Mouse (Mus musculus) adipocyte (in vitro differentiated cells): ENCODE results near the gene Prom1.
"Not testable (repeated sequence)": the region's sequence is repeated elsewhere in the genome, so short reads cannot be mapped to it uniquely, and the experiment has no call there.

Experiments
- DNase-seq: peaks from one replicate; pipeline ENCODE4 v3.0.0-alpha.2; 2016; ENCODE audit warnings: low spot score

Gene Prom1

DNA sequence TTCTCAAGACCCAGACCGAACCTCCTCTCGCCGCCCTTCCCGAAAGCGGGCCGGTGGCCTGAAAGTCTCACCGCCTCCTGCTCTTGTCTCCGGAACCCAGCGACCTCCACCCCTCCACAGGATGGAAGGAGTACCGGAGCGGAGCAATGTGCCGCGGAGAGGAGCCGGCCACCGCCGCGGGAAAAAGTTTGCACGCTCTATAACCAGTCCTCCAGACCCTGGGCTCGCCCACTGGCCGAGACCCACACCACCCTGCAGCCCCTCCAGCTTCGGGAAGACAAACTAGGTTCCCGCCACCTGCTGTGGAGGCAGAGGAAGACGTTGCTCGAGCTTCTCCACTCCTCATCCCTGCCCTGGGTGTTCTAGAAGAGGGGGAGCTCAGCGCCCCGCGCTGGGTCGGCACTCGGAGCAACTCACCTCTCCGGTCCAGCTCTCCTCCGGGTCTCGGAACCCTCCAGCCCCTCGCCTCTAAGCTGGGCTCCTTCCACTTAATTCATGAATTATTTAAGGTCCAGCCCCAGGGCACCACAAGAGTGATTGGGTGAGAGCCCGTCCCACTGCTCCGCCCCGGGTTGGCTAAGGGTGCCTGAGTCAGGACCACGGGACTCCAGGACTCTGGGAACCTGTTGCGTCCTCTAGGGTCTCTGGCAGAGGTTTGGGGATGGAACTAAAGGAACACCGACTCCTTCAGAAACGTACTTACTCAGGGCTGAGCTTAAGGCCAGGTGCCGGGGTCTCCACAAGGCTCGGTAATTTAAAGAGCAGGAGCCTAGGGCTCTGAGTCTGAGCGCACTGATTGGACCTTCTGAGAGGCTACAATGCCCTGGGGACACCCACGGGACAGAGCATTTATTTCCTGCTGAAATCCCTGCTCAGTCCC is at the start of gene Prom1:
TSS of gene Prom1 (minus strand) at position 802 of the 880 bp plus-strand sequence.
- DNase-seq, result no peak

DNA sequence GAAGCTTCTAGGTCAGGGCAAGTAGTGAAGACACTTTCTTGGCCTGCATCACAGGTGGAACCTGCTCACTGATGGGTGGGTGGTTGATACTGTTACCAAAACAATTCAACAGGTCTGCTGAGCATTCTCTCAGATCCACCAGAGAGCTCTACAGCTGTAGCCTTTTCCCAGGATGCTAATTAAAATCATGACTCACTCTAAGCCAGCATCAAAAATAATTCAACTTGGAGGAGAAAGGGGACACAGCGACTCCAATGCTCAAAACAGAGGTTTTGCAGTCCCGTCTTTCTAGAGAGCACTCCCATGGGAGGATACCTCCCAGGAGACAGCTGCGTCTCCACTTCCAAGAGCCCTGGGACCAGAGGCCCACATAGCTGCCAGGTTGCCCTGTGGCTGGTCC is 45.9 kb upstream of the Prom1 start:
- no peak for DNase-seq

DNA sequence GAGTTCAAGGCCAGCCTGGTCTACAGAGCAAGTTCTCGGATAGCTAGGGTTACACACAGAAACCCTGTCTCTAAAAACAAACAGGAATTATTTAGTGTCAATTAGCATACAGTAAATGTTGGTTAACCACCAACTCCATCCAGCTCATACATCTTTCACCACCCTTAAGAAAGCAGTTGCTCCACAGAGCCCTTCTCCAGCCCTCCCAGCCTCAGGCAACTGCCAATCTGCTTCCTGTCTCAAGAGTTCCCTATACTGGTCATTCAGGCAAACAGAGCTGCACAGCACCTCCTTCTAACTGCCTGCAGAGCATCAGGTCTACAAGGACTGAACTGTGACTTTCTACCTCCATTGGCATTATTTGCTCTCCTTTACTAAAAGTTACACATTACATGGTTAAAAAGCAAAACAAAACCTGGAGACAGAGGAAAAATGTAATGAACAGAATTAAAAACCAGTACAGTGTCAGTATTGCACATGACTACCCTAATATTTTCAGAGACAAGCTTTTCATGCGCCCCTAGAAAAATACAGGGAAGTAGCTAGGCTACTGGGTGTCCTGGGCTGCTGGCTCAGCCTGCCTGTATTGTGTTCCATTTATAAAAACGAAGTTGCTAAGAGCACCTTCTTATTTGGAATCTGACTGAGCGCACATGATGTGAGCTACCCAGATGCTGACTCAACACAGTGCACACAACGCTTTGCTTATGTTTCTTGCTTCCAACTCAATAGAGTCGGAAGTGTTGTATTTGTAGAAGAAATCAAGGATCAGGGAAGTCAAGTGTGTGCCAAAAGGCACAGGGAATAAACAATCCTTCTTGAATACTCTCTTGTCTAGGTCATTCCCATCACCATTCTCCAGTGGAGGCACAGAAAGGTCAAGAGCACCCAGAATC is 44.9 kb upstream of the Prom1 start:
- DNase-seq, result no peak

DNA sequence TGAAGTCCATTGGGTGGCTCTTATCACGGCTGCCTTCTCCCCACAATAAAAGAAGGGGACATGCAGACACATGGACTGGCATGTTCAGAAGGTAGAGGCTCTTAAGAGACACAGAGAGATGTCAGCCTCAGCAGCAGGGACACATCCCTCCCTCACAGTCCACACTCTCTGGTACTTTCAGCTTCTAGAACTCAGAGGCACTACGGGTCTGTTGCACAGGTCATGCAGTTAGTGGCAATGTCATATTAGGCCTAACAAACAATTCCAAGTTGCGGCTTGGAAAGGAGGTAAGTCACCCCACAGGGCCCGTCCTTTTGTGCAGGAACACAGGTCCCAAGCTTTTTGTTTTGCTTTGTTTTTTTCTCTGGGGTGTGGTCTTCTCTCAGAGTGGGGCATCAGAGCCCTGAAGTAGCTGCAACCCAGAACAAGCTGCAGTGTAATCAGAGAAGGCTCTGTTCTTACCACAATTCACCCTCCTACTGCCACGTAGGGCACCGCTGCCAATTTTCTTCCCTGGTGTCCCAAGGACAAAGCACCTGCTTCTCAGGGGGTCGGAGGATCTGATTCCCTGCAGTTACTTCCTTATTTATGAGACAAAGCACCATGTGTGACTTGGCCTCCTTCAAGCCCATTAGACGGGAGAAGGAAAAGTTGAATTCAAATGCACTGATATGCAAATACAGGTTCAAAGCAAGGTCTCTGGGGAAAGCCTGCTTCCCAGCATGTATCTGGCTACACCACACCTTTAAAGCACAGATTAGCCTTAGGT is 41.8 kb upstream of the Prom1 start:
- no peak for DNase-seq

DNA sequence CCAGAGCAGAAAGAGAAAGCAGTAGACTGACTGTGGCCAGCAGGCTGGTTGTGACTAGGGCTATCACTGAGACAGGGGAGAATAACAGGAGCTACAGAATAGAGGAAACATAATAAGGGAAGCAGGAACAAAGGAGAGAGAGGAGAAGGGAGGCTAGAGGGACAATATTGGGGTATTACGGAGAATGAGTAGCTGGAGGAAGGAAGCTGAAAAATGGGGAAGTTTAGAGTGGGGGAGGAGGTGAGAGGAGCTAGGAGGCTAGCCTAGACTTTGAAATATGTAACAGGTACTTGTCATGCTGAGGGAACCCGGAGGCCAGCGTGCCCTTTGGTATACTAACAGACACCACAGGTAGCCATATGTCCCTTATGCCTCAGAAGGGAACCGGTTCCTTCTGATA is 25.7 kb upstream of the Prom1 start:
- DNase-seq, result no peak

DNA sequence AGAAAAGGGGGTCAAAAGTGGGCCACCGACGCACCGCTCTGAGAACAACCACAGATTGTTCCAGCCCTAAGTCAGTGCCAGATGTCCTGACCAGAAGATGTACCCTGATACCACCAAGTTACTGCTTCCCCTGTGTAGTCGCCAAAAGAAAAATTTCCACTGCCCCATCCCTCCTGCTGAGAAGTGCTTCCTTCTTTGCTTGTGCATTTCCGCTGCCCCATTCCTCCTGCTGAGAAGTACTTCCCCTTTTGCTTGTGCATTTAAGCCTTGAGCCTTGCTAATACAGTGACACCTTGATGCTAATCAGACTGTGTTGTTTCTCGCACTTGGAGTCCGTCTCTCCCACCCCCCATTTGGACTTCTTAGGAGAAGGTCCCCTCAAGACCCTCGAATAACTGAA is 24.7 kb upstream of the Prom1 start:
- not testable (repeated sequence) for DNase-seq

DNA sequence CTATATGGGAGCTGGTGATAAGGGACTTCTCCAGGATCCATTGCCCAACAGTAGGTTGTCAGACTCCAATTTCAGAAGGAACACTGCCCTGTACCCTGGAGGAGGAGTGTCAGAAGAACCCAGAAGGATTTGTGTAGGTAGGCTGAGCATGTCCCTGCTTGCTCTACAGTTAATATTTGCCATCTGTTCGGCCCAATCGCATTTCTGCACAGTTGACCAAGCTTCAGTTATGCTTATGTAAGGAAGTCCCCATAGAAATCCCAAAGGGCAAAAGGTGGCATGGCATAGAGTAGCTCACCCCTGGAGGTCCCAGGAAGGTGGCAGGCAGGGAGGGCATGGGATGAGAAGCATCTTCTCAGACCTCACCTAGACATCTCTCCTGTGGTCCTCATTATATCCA is 19.6 kb upstream of the Prom1 start:
- DNase-seq, result no peak

DNA sequence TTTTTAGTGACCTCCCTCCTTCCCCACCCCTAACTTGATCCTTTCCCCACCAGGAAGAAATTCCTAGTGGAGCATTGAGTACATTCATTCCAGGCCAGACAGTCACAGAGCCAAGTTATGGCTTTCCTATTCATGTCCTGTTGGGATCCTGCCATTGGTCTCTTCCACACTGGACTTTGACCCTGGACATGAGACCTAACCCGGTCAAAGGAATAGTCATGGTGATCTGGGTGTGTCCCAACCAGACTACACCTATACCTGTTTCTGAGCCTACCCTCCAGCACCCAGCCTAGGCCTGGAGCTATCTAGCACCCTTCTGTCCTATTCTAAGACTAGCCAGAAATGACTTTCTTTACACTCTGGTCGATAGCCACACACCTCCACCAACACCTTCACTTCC is 11.3 kb upstream of the Prom1 start:
- DNase-seq, result no peak

DNA sequence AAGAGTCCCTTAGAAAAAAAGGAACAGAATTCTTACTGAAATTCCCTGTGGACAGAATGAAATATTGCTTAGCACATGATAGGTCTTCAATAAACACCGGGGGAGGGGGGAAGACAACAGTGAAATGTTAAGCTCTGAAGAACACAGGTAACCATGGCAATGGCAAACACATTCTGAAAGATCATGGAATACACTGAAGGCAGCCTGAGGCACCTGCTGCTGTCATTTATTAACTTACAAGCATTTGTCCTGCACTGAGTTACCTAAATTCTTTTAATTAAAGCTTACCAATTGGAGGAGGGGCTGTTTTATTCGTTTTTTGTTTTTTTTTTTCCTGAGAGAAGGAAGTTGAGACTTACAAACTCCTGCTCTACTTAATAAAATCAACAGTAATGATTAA is 7.3 kb upstream of the Prom1 start:
- no peak for DNase-seq

DNA sequence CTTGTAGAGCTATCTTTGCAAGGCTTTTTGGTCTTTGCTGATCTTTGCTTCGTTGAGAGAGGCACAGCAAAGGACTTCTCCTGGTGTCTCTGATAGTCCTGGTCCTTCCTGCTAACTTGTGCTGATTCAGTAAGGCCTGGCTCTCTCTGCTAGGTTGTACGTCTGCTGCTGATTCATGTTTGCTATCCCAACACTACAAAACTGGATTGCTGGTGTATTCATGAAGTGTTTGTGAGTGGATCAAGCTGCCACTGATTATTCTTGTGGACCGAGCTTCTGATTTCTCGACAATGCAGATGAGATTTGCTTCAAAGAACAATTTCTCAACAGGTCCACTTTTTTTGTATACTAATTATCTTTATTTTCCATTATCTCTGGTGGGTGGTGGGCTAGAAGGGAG is 6.3 kb upstream of the Prom1 start:
- DNase-seq, result no peak

DNA sequence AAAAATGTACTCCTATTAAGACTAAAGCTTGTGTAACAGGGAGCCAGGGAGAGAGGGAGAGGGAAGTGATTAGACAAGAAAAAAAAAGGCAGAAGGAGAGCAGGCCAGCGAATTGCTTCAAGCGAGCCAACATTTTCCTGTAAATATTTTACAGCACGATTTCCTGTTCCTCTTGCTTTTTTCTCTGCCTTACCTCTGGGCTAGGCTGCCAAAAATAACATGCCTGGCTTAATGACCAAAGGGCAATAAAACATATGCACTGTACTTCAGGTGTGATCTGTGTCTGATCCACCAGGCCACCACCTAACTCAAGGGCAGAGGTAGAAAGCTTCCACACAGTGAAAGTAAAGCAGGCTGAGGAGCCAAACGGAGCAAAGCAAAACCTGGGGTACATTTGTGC is 3.4 kb upstream of the Prom1 start:
- no peak for DNase-seq

DNA sequence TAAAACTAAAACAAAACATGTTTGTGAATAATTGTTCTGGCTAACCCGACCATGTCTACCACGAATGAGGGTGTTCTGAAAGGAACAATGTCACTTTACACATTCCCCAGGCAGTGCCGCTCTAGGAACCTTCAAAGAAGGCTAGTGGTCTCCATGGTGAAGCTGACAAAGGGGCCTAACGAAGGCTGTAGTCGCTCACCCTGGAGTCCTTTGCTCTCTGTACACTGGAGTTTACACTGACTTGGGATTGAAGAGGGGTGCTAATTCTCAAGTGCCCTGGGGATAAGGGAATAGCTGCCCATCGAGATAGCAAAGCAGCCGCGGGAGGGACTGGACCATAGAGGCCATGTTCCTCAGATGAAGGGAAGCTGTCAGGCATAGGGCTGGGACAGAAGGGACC is 2.9 kb upstream of the Prom1 start:
- no peak for DNase-seq

DNA sequence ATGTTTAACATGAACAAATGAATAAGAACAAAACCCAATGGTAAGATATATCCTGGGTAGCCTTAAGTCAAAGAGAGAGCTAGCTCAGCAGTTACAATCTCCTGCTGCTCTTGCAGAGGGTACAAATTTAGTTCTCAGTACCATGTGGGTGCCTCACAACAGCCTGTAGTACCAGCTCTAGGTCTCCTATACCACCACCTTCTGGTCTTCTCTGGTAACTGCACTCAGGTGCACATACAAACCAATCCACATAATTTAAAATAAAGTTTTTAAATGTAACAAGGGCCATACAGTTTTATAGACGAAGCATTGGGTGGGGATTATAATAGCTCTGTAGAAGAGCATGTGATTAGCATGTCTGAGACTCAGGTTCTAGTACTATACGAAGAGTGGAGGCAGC is 2.3 kb upstream of the Prom1 start:
- DNase-seq, result no peak

DNA sequence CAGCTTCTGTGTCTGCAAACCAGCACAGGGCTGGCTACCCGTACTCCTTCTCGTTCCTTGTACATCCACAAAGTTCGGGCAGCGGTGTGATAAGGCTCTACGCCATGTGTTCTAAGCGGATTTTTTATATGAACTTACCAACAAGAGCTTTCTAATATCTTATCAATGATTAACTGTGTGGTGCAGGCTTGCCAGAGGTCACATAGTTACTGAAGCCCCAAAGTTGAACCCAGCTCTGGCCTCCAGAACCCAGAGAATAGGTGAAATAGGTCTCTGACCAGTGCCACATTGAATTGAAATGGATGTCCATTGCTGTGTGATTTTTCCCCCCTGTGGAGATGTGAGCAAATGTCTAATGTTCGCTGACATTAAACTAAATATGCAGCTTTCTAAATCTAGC is 1.3 kb upstream of the Prom1 start:
- DNase-seq, result no peak

DNA sequence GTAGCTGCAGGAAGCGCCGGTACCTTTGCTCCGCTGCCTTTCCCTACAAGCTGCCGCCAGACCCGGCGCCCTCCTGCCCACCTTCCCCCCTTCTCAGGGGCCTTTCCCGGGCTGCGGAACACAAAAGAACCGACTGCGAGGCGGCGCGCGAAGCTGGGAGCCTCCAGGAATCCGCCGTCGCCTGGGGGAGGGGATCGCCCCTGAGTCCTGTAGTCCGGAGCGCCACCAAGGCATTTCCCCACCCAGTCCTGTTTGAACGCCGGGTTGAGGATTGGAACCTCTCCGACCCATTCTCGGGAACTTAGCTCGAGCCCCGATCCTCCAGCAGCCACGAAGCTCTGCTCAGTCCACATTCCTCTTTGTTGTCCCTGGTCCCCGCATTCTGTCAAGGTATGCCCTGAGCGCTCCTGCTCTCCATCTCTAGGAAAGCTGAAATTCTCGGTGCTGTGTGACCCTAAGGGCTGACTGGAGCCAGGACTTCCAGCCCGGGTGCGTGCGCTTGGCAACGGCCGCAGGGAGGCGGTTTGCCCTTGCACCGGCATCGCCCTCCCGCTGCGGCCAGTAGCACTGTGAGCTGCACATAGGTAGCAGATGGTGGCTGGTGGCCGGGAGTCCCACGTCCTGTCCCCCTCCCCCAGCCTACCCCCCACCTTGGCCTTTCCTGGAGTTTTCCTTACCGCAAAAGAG is 1.1 kb downstream of the Prom1 start:
- DNase-seq, result no peak

DNA sequence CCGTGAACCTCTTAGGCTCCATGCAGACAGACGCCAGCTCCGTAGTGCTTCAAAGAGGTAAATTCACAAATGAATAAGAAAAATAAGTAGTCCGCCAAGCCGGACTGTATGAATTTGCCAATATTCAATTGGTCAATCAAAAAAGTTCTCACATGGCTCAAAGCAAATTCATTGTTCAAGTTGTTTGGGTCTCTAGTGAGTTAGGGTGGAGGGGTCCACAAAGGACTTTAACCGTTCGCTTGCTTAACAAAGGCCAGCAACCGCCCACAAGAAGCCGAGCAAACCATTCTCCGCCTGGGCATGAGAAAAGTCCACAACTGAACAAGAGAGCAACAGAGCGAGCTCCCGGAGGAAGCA is 1.7 kb downstream of the Prom1 start:
- DNase-seq, result no peak

DNA sequence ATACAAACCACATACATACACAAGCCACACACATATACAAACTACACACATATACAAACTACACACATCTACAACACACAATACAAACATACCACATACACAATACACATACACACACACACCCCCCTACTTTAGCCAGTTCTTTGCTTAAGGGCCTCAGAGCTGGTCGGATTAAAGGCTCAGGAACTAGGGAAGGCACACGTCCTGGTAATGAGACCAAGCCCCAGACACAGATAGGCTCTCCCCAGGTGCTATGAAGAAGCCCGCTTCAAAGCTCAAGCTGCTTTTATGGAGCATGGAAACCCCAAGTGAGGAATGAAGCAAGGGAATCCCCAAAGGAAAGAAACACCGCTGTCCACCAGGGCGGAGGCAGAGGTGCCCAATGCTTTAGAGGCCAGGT is 4.8 kb downstream of the Prom1 start:
- DNase-seq, result no peak

DNA sequence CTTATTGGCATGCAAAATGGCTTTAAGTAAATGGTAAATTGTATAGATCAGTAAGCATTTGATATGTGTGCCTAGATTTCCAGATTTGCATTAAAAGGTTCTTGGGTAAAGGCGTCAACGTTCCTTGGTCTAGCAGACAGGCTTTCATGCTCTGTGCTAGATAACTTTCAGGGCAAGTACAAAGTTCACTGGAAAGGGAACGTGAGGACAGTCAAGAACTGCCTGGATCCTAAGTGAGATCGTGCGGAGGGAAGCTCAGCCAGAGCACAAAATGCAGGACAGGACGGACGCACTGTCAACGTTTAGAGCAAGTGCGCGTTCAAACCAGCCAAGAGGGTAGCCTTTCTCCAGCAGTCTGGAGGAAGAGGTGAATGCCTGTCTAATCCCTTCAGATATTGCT is 5.7 kb downstream of the Prom1 start:
- no peak for DNase-seq

DNA sequence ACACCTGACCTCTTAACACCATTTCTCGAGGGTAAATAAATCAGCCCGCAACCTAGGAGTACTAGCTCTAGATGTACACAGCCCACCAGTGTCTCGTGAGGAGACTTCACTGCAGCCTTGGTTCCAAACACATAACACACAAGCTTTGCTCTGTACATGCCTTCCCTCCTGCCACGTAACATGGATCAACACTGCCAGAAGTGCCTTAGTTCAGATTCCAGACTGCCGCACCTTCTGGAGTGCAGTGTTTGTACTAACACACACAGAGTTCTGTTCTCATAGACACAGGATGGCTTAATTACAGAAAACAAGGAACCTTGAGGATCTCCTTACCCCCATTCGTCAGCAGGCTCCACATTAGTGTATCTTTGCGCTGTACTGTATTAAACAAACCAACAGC is 6.1 kb downstream of the Prom1 start:
- DNase-seq, result no peak

DNA sequence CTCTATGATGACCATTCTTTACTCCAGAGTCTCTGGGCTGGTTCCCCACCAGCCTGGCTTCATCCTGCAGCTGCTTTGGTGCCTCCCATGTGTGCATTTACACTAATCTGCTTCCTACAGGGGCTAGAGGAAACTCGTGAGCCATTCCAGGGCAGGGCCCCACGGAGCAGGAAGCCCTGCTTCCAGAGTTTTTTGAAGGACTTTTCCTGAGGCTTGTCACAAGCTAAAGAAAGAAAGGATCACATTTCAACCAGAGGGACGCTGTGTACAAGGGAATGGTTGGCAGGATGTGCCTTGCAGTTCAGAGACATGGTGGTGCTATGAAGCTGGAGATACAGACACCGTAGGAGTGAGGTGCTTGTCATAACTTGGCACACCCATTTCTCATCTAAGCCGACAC is 14.8 kb downstream of the Prom1 start:
- no peak for DNase-seq

DNA sequence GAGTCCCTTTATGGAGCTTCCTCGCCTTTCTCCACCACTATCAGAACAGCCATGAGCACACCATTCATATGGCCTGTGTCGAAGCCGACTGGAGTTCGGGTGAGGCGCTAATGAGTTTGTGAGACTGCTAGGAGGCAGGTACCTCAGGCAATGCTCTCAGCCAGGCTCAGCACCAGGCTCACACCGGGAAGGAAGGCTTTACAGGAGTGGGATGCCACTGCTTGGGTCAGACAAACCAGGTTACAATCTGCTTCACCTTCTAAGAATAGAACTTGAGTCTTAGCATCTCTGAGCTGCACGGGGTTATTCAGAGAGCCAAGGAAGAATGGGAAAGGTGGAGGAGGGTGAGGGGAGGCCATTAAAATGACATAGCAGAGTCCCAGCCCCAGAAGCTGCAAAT is 16.0 kb downstream of the Prom1 start:
- DNase-seq, result no peak

DNA sequence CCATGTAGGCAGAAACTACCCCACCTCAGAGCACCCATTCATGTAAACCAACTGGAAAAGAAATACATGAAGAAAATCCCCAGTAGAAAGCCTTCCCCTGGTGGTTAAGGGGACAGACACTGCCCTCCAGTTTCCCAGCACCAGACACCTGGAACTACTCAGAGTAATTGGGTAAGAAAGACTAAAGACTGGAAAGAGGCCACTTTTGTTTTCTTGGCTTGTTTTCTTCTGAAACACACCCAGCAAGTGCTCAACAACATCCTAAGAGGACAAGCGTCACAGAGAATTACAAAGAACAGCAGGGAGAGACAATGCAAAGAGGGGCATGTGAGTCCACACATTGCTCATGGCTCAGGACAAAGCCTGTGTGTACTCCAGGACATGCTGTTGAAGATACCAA is 20.7 kb downstream of the Prom1 start:
- DNase-seq, result no peak
